Mouse (Mus musculus): ENCODE measurements around the gene Nrd1. TPM values are rescaled to one million over a fixed set of nuclear protein-coding genes. Genes with fewer than 3 reads are reported as not detected.

Gene Nrd1
- polyA plus RNA-seq, 1 experiment from 2014 or later = 75.1 TPM

DNA sequence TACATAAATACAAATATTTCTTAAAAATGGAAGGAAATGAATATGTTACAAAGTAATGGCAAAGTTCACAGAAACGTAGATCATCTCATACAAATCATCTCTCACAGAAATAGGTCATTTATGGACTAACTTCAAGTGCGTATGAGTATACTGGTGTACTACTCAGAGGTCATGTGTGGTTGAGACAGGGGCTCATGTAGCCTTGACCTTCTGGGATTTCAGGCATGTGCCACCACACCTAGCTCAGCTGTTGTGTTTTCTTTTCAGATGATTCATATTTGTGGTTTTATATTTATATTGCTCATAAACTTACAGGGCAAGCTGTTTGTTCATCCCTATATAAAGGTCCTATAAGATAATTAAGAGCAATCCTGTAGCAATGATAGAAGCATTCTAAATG lies 29.8 kb downstream of the Nrd1 start:
- H3K27ac ChIP-seq (replicated peaks) = no peak overlapping the region
- H3K36me3 ChIP-seq = peaks cover 32% of the 10 kb centered on the region
- no peaks in the 10 kb centered on the region for H3K27me3 ChIP-seq (replicated peaks)
- H3K4me3 ChIP-seq (replicated peaks) = no peak overlapping the region
- H3K9me3 ChIP-seq (replicated peaks) = no peaks in the 10 kb centered on the region
- H3K9ac ChIP-seq (replicated peaks) = no peak overlapping the region
- H3K4me2 ChIP-seq = no peak overlapping the region
- no peaks in the 10 kb centered on the region for H3K4me1 ChIP-seq
- WGBS = 93% methylated on average over 2 of the region's 2 CpGs
- no peak for ATAC-seq (ENCODE audit: low FRiP score)

DNA sequence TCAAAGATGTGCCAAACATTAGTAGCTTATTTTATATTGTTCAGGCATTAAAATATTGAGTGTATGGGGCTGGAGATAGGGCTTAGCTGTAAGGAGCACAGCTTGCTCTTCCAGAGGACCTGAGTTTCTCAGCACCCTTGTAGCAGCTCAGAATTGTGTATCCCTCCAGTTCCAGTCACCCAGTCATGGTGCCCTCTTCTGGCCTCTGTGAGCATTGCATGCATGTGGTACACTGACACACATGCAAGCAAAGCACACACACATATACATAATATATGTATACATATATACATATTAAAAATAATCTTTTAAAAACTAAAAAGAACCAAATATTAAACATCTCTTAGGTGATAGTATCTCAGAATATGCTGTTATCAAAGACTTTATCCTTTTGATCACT lies 35.9 kb downstream of the Nrd1 start:
- ATAC-seq (ENCODE audit: low FRiP score) = no peak
- Histone ChIP-seq H3K9ac (replicated peaks) (no peak overlapping the region), H3K27me3 (replicated peaks) (no peaks in the 10 kb centered on the region), H3K9me3 (replicated peaks) (no peaks in the 10 kb centered on the region), H3K27ac (replicated peaks) (no peak overlapping the region), H3K36me3 (peaks cover 35% of the 10 kb centered on the region), H3K4me3 (replicated peaks) (no peak overlapping the region), H3K4me2 (no peak overlapping the region), H3K4me1 (no peaks in the 10 kb centered on the region)

DNA sequence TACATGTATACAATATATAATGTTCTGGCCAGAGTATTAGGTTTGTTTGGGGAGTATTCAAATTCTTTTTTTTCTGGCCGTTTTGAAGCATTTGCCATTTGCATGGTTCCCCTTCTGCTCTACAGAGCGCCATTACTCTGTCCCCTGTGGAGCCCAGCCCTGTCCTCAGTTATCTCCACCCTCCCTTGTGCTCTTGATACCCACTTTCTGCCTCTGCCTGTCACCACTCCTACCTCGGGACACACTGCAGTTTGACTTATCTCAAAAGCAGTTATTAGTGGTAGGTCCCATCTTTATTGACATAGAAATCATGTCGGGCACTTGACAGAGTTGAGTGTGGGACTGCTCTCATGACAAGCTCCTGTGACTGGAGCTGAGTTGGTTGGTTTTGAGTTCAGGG lies 42.3 kb downstream of the Nrd1 start:
- H3K4me2 ChIP-seq = no peak overlapping the region
- H3K27ac ChIP-seq (replicated peaks) = no peak overlapping the region
- no peaks in the 10 kb centered on the region for H3K27me3 ChIP-seq (replicated peaks)
- no peaks in the 10 kb centered on the region for H3K9me3 ChIP-seq (replicated peaks)
- no peak overlapping the region for H3K9ac ChIP-seq (replicated peaks)
- no peaks in the 10 kb centered on the region for H3K4me1 ChIP-seq
- 90% methylated on average over 4 of the region's 4 CpGs for WGBS
- H3K4me3 ChIP-seq (replicated peaks) = no peak overlapping the region
- no peak for ATAC-seq (ENCODE audit: low FRiP score)
- H3K36me3 ChIP-seq = peaks cover 79% of the 10 kb centered on the region

DNA sequence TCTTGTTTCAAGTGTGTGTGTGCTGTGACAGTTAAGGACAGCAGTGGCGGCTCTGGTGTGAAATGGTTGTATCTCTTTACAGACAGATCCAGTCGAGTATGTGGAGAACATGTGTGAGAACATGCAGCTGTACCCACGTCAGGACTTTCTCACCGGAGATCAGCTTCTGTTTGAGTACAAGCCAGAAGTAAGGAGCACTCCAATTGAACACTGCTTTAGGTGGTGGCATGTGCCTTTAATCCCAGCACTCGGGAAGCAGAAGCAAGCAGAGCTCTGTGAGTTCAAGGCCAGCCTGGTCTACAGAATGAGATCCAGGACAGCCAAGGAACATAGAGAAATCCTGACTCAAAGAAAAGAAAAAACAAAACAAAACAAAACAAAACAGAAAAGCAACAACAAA lies 42.8 kb downstream of the Nrd1 start:
- 92% methylated on average over 5 of the region's 5 CpGs for WGBS
- Histone ChIP-seq H3K9ac (replicated peaks) (no peak overlapping the region), H3K4me1 (no peaks in the 10 kb centered on the region), H3K4me3 (replicated peaks) (no peak overlapping the region), H3K27me3 (replicated peaks) (no peaks in the 10 kb centered on the region), H3K4me2 (no peak overlapping the region), H3K27ac (replicated peaks) (no peak overlapping the region), H3K36me3 (peaks cover 81% of the 10 kb centered on the region), H3K9me3 (replicated peaks) (no peaks in the 10 kb centered on the region)
- ATAC-seq (ENCODE audit: low FRiP score) = no peak

DNA sequence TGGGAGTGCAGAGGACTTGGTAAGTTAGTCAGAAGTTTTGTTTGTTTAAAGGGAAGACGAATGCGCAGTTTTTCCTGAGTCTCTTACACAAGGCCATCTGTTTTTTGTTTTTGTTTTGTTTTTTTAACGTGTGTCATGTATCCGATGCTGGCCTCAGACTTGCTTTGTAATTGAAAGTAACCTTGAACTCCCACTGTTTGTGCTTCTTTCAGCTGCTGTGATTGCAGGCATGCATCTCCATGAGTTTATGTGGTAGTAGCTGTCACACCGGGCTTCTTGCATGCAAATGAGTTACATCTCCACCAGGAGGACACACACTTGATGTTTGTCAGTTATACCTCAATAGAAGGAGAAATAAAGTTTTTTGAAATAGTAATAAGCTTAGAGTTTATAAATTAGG lies 43.3 kb downstream of the Nrd1 start:
- Histone ChIP-seq H3K27me3 (replicated peaks) (no peaks in the 10 kb centered on the region), H3K9ac (replicated peaks) (no peak overlapping the region), H3K4me1 (no peaks in the 10 kb centered on the region), H3K9me3 (replicated peaks) (no peaks in the 10 kb centered on the region), H3K27ac (replicated peaks) (no peak overlapping the region), H3K36me3 (peaks cover 80% of the 10 kb centered on the region), H3K4me2 (no peak overlapping the region), H3K4me3 (replicated peaks) (no peak overlapping the region)
- no peak for ATAC-seq (ENCODE audit: low FRiP score)
- WGBS = 73% methylated on average over 5 of the region's 5 CpGs

DNA sequence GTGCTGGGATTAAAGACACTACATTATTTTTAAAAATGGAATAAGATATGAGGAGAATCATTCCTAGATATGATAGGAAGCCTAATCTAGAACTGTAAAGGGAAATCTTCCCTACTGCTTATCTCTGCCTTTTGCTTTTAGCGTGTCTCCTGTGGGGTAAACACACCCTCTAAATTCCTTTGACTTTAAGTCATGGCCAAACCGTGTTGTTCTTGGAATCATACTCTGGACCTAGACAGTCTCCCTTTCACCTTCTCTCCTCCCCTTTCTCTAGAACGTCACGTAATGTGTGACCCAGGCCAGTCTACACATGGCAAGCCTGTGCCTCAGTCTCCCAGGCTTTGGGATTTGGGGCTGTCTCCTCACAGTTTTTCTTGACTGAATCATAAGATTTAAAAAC lies 47.8 kb downstream of the Nrd1 start:
- ATAC-seq (ENCODE audit: low FRiP score) = no peak
- no peak overlapping the region for H3K9ac ChIP-seq (replicated peaks)
- 82% methylated on average over 4 of the region's 4 CpGs for WGBS
- H3K36me3 ChIP-seq = peaks cover 74% of the 10 kb centered on the region
- H3K4me1 ChIP-seq = peaks cover 3% of the 10 kb centered on the region; the same call in 1 of the 2 replicates
- H3K4me3 ChIP-seq (replicated peaks) = no peak overlapping the region
- H3K27ac ChIP-seq (replicated peaks) = no peak overlapping the region
- no peak overlapping the region for H3K4me2 ChIP-seq
- no peaks in the 10 kb centered on the region for H3K27me3 ChIP-seq (replicated peaks)
- no peaks in the 10 kb centered on the region for H3K9me3 ChIP-seq (replicated peaks)

DNA sequence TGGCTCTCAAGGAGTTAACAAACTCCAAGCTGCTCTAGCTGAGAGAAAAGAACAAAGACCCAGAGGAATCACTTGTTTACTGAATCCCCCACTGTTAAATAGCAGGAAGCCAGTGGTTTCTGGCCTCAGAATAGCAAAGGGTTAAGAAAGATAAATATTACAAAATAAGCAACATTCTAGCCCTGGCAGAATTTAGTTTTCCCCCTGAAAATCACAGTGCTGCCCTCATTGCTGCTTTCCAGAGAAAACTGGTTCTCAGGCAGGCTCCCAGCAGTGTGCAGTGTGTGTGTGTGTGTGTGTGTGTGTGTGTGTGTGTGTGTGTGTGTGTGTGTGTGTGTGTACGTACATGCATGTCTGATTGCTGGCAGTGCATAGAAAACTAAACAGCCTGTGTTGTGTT lies 51.8 kb downstream of the Nrd1 start:
- Histone ChIP-seq H3K9me3 (replicated peaks) (no peaks in the 10 kb centered on the region), H3K9ac (replicated peaks) (no peak overlapping the region), H3K27me3 (replicated peaks) (no peaks in the 10 kb centered on the region), H3K4me1 (peaks cover 3% of the 10 kb centered on the region; the same call in 1 of the 2 replicates), H3K27ac (replicated peaks) (peak overlapping the region; percentile 41), H3K4me2 (no peak overlapping the region), H3K4me3 (replicated peaks) (no peak overlapping the region), H3K36me3 (peaks cover 79% of the 10 kb centered on the region)
- WGBS = 67% methylated on average over 1 of the region's 1 CpGs
- 0 out of 2 replicates have a peak, but pooled peaks have one; percentile 31 for ATAC-seq (ENCODE audit: low FRiP score)

DNA sequence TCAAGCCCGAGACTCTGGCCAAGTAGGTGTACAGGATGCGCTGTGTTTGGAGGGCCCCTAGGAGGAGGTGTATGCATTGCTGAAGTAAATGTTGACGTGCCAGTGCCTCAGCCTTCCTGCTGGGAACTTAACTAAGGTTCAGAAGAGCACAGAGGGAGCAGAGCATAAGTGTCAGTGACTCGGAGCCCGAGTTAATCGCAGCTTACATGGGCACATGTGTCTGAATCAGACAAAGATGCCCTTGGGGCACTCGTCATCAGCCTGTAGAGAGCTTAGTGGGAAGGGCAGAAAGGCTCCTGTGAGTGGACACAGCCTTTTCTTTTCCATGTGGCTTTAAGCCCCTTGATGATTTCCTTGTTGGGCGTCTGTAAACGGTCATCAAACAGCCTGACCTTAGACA lies 53.5 kb downstream of the Nrd1 start:
- peaks cover 3% of the 10 kb centered on the region; the same call in 1 of the 2 replicates for H3K4me1 ChIP-seq
- 79% methylated on average over 9 of the region's 9 CpGs for WGBS
- H3K9me3 ChIP-seq (replicated peaks) = no peaks in the 10 kb centered on the region
- H3K27ac ChIP-seq (replicated peaks) = no peak overlapping the region
- H3K9ac ChIP-seq (replicated peaks) = no peak overlapping the region
- peaks cover 84% of the 10 kb centered on the region for H3K36me3 ChIP-seq
- no peak overlapping the region for H3K4me3 ChIP-seq (replicated peaks)
- ATAC-seq (ENCODE audit: low FRiP score) = no peak
- H3K27me3 ChIP-seq (replicated peaks) = no peaks in the 10 kb centered on the region
- H3K4me2 ChIP-seq = no peak overlapping the region

DNA sequence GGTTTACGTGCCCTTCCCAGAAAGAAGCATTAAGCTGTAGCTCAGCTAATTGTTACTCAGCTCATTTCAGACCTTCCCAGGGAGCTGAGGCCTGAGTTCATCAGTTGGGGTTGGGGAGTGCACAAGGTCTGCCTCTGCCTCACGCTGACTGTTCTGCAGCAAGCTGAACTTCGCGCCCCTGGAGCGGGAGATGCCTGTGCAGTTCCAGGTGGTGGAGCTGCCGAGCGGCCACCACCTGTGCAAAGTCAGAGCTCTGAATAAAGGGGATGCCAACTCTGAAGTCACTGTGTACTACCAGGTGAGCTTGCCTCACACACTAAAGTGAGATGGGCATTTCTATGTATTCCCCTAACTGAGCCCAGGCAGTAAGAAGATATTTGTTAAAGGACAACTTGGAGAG lies 55.9 kb downstream of the Nrd1 start:
- no peak overlapping the region for H3K4me3 ChIP-seq (replicated peaks)
- peaks cover 84% of the 10 kb centered on the region for H3K36me3 ChIP-seq
- no peaks in the 10 kb centered on the region for H3K9me3 ChIP-seq (replicated peaks)
- peaks cover 3% of the 10 kb centered on the region; the same call in 1 of the 2 replicates for H3K4me1 ChIP-seq
- WGBS = 89% methylated on average over 7 of the region's 7 CpGs
- H3K27ac ChIP-seq (replicated peaks) = no peak overlapping the region
- H3K4me2 ChIP-seq = no peak overlapping the region
- no peak for ATAC-seq (ENCODE audit: low FRiP score)
- no peaks in the 10 kb centered on the region for H3K27me3 ChIP-seq (replicated peaks)
- no peak overlapping the region for H3K9ac ChIP-seq (replicated peaks)

DNA sequence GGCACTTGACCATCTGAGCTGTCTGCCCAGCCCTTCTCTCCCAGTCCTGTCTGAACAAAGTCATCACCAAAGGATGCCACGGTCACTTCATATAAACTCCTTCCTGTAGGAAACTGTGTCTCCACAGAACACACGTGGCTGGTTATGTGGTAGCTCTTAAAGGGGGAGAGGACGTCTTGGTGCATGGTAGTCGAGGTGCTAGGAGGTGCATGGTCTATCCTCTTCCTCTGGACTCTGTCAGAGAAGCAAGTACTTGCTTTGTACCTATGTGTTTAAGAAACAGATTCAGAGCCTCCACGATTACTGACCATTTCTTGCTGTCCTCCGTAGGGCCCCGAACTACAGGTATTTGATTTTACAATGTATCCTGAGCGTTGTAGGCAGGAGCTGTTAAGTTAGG lies 57.2 kb downstream of the Nrd1 start:
- WGBS = 93% methylated on average over 8 of the region's 8 CpGs
- Histone ChIP-seq H3K36me3 (peaks cover 89% of the 10 kb centered on the region), H3K4me2 (no peak overlapping the region), H3K4me3 (replicated peaks) (no peak overlapping the region), H3K27ac (replicated peaks) (no peak overlapping the region), H3K9me3 (replicated peaks) (no peaks in the 10 kb centered on the region), H3K27me3 (replicated peaks) (no peaks in the 10 kb centered on the region), H3K4me1 (no peaks in the 10 kb centered on the region), H3K9ac (replicated peaks) (no peak overlapping the region)
- ATAC-seq (ENCODE audit: low FRiP score) = no peak

DNA sequence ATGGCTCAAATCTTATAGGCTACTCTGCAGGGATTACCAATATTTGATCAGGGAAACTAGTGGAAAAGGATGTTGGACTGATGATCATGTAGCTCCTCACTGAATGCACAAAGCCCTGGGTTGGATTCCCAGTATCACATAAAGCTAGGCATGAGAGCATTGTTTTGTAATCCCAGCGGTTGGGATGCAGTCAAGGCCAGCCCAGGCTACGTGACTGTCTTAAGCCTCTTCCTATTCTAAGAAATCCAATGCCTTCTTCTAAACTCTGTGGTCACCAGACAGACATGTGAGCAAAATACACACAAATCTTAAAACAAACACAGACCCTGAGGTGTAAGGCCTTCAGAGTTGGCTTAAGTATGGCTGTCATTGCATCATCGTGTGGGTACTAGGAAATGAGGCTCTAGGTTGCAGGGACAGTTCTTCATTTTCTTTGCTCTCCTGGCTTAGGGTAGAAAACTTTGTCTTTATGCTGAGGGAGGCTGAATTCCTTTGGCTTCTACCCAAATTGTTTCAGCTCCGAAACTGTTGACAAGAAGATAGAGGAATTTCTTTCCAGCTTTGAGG lies 58.9 kb downstream of the Nrd1 start:
- Histone ChIP-seq H3K4me3 (replicated peaks) (no peak overlapping the region), H3K9me3 (replicated peaks) (no peaks in the 10 kb centered on the region), H3K4me1 (no peaks in the 10 kb centered on the region), H3K9ac (replicated peaks) (no peak overlapping the region), H3K27ac (replicated peaks) (no peak overlapping the region), H3K4me2 (no peak overlapping the region), H3K36me3 (peaks cover 95% of the 10 kb centered on the region), H3K27me3 (replicated peaks) (no peaks in the 10 kb centered on the region)
- ATAC-seq (ENCODE audit: low FRiP score) = no peak
- 92% methylated on average over 4 of the region's 4 CpGs for WGBS

DNA sequence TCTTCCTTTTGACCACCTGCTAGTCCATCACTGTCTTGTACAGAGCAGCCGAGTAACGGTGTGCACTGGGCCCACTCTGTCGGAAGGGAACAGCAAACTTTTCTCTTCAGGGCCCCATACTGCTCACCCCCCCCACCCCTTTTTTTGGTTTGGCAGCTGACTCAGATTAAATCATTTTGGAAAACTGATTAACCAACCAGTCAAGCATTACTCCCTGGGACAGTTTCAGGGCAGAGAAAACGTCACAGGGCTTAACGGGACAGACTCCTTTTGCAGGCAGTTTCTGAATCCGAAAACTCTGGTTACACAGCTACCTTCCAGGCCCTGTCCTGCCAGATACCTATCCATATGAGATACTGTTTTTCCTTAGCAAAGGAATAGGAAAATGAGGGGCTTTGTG lies 64.5 kb downstream of the Nrd1 start:
- ATAC-seq (ENCODE audit: low FRiP score) = 0 out of 2 replicates have a peak, but pooled peaks have one; percentile 32
- H3K9ac ChIP-seq (replicated peaks) = no peak overlapping the region
- no peaks in the 10 kb centered on the region for H3K4me1 ChIP-seq
- 91% methylated on average over 6 of the region's 6 CpGs for WGBS
- H3K36me3 ChIP-seq = peaks cover 76% of the 10 kb centered on the region
- no peaks in the 10 kb centered on the region for H3K27me3 ChIP-seq (replicated peaks)
- H3K4me2 ChIP-seq = no peak overlapping the region
- no peak overlapping the region for H3K27ac ChIP-seq (replicated peaks)
- no peak overlapping the region for H3K4me3 ChIP-seq (replicated peaks)
- H3K9me3 ChIP-seq (replicated peaks) = no peaks in the 10 kb centered on the region

DNA sequence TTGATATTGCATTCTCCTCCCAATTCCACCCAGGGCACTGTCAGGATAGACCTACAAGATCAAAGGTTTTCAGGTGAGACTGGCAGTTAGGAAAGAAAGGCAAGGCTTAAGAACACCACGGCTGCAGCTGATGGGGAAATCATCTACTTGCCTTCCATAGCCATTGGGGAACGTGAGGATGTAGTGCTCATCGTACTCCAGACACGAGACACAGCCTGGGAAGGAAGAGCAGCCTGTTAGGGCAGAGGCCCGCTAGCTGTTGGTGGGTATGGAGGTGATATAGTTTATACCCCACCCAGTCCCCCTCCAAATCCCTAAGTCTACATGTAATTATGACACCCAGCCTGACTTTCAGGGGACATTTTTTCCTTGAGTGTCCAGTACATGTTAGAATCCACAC lies 65.3 kb downstream of the Nrd1 start:
- Histone ChIP-seq H3K9ac (replicated peaks) (no peak overlapping the region), H3K36me3 (peaks cover 74% of the 10 kb centered on the region), H3K4me2 (no peak overlapping the region), H3K4me3 (replicated peaks) (no peak overlapping the region), H3K9me3 (replicated peaks) (no peaks in the 10 kb centered on the region), H3K27ac (replicated peaks) (no peak overlapping the region), H3K27me3 (replicated peaks) (no peaks in the 10 kb centered on the region), H3K4me1 (no peaks in the 10 kb centered on the region)
- no peak for ATAC-seq (ENCODE audit: low FRiP score)
- 94% methylated on average over 5 of the region's 5 CpGs for WGBS

Measured in neural tube, embryonic 15.5 days (tissue).